Mouse (Mus musculus) testis, adult 10 weeks (tissue): ENCODE data around the gene Olfr516. TPM values are rescaled to one million over a fixed set of nuclear protein-coding genes. Genes with fewer than 3 reads are reported as not detected.

Experiments used
- polyA plus RNA-seq: library from polyadenylated mRNA; stranded (reverse); fragments of 350-450 nt; fragmentation: Illumina TruSeq; extraction: RNeasy Lipid Tissue Mini Kit (QIAGEN cat#74804); gene quantifications from one replicate; pipeline ENCODE4 v1.2.3, GENCODE M21; 2014; ENCODE audit warnings: low read depth, low replicate concordance

Gene Olfr516
- not detected for polyA plus RNA-seq

GRCm38 (mm10) chr7:108850429-108850828 lies at the start of gene Olfr516:
Olfr516 (minus strand) TSS chr7:108850529.

GRCm38 (mm10) chr7:108894320-108894719 lies 44.0 kb upstream of the Olfr516 start, which contains the start of gene Olfr519:
Olfr519 (minus strand) TSS chr7:108894420.

GRCm38 (mm10) chr7:108884906-108885305 lies 34.6 kb upstream of the Olfr516 start, which contains the start of gene Olfr518:
Olfr518 (minus strand) TSS chr7:108885006.

GRCm38 (mm10) chr7:108872279-108872678 lies 21.9 kb upstream of the Olfr516 start, which contains the start of gene Olfr517:
Olfr517 (minus strand) TSS chr7:108872379.

GRCm38 (mm10) chr7:108825897-108826296 lies 24.4 kb downstream of the Olfr516 start, which contains the start of gene Olfr514:
Olfr514 (minus strand) TSS chr7:108825997.

Other genes starting within 250 kb of the Olfr516 start
- not detected for gene Olfr506, start 239.7 kb downstream of the Olfr516 start, polyA plus RNA-seq
- not detected for gene Olfr507, start 228.7 kb downstream of the Olfr516 start, polyA plus RNA-seq
- not detected for gene Olfr508, start 220.5 kb downstream of the Olfr516 start, polyA plus RNA-seq
- not detected for gene Olfr509, start 198.6 kb downstream of the Olfr516 start, polyA plus RNA-seq
- gene Olfr510, start 184.1 kb downstream of the Olfr516 start, polyA plus RNA-seq: not detected
- not detected for gene Olfr512, start 137.2 kb downstream of the Olfr516 start, polyA plus RNA-seq
- gene Olfr513, start 99.6 kb downstream of the Olfr516 start, polyA plus RNA-seq: not detected
- not detected for gene Olfr514, start 24.5 kb downstream of the Olfr516 start, polyA plus RNA-seq
- gene Olfr517, start 21.9 kb upstream of the Olfr516 start, polyA plus RNA-seq: not detected
- not detected for gene Olfr518, start 34.5 kb upstream of the Olfr516 start, polyA plus RNA-seq
- not detected for gene Olfr519, start 43.9 kb upstream of the Olfr516 start, polyA plus RNA-seq
- gene Nlrp10, start 79.6 kb upstream of the Olfr516 start, polyA plus RNA-seq: 0.27 TPM
- 23.3 TPM for gene Eif3f, start 83.9 kb upstream of the Olfr516 start, polyA plus RNA-seq
- gene Tub, start 99.8 kb upstream of the Olfr516 start, polyA plus RNA-seq: 5.3 TPM
- gene Ric3, start 232.8 kb upstream of the Olfr516 start, polyA plus RNA-seq: 16.7 TPM